Mouse (Mus musculus): ENCODE results near the gene Gja8. TPM values are rescaled to one million over a fixed set of nuclear protein-coding genes. Genes with fewer than 3 reads are reported as not detected.
A peak's percentile ranks its signal among the peaks of the same experiment; 100 is the strongest.

Gene Gja8
- polyA plus RNA-seq, 1 experiment from 2014 or later = 0.04 TPM

DNA sequence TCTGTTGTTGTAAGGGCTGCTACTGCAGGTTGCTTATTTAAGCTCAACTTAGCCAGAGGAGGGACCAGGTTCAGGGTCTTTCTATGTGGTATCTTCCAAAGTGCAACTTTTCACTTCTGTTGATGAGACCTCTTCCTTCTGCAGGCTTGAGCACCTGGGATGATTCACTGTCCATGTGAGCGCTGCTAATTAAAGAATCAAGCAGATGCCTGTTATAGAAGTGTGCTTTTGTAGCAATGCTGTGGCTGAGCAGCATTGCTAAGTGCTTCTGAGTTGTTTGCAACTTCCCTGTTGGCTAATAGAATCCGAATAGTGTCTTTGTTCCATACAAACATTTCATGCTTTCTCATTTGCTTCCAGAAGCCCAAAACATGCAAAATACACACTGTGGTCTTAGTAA, 55.5 kb downstream of the Gja8 start:
- ATAC-seq = no peak
- no peak overlapping the region for H3K4me3 ChIP-seq (ENCODE audit: low read depth, low read length)
- WGBS = 86% methylated on average over 2 of the region's 2 CpGs
- H3K9ac ChIP-seq (ENCODE audit: low read depth, low read length) = no peak overlapping the region
- TF ChIP-seq CTCF (IDR thresholded peaks at IDR 0.05; ENCODE audit: low read depth) = no peak
- H3K36me3 ChIP-seq (ENCODE audit: control insufficient read depth, insufficient read depth) = peaks cover 65% of the 10 kb centered on the region
- no peak overlapping the region for H3K27ac ChIP-seq (ENCODE audit: low read depth, low read length)
- H3K4me2 ChIP-seq (replicated peaks; ENCODE audit: low read depth) = no peak overlapping the region
- no peaks in the 10 kb centered on the region for H3K4me1 ChIP-seq (replicated peaks; ENCODE audit: control insufficient read depth, insufficient read depth, low read length)
- no peaks in the 10 kb centered on the region for H3K27me3 ChIP-seq (replicated peaks; ENCODE audit: control insufficient read depth, insufficient read depth, low read length)
- no peaks in the 10 kb centered on the region for H3K9me3 ChIP-seq (ENCODE audit: control insufficient read depth)

DNA sequence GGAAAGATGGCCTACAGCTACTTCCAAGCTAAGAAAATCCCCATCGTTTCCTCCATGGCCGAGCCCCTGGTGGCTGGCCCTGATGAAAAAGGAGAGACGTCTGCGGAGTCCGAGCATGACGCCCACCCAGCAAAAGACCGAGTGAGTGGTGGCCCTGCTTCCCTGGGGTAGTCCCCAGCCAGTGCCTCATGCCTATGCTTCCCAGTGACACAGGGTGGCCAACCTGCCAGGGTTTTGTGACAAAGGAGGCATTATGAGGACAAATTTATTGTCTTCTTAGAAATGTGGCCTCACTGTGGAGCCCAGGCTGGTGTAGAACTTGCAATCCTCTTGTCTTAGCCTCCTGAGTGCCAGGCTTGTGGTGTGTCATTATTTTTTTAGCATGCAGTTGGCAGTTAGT, 56.7 kb downstream of the Gja8 start:
- peaks cover 63% of the 10 kb centered on the region for H3K36me3 ChIP-seq (ENCODE audit: control insufficient read depth, insufficient read depth)
- no peak for TF ChIP-seq CTCF (IDR thresholded peaks at IDR 0.05; ENCODE audit: low read depth)
- no peaks in the 10 kb centered on the region for H3K27me3 ChIP-seq (replicated peaks; ENCODE audit: control insufficient read depth, insufficient read depth, low read length)
- H3K4me2 ChIP-seq (replicated peaks; ENCODE audit: low read depth) = no peak overlapping the region
- no peak overlapping the region for H3K4me3 ChIP-seq (ENCODE audit: low read depth, low read length)
- no peak overlapping the region for H3K27ac ChIP-seq (ENCODE audit: low read depth, low read length)
- H3K9me3 ChIP-seq (ENCODE audit: control insufficient read depth) = no peaks in the 10 kb centered on the region
- 96% methylated on average over 7 of the region's 7 CpGs for WGBS
- H3K9ac ChIP-seq (ENCODE audit: low read depth, low read length) = no peak overlapping the region
- no peak for ATAC-seq
- no peaks in the 10 kb centered on the region for H3K4me1 ChIP-seq (replicated peaks; ENCODE audit: control insufficient read depth, insufficient read depth, low read length)

DNA sequence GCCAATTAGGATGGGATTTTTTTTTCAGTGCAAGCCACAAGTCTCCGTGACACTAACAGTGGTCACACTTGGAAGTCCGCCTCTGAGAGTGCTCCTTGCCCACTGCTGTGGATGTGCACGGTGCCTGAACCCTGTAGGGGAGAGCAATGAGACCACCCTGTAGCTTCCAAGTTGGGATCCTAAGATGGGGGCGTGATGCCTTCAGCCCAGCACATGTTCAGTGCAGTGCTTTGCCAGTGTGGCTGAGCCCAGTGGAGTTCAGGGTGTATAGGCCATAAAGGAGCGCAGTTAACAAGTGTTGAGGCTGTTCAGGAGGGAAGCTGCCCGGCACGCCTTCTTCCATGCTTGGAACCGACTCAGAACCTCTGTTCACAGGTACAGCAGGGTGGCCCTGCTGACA, 57.3 kb downstream of the Gja8 start:
- WGBS = 92% methylated on average over 8 of the region's 8 CpGs
- H3K9ac ChIP-seq (ENCODE audit: low read depth, low read length) = no peak overlapping the region
- peaks cover 59% of the 10 kb centered on the region for H3K36me3 ChIP-seq (ENCODE audit: control insufficient read depth, insufficient read depth)
- H3K9me3 ChIP-seq (ENCODE audit: control insufficient read depth) = no peaks in the 10 kb centered on the region
- H3K4me2 ChIP-seq (replicated peaks; ENCODE audit: low read depth) = no peak overlapping the region
- no peaks in the 10 kb centered on the region for H3K27me3 ChIP-seq (replicated peaks; ENCODE audit: control insufficient read depth, insufficient read depth, low read length)
- no peak for TF ChIP-seq CTCF (IDR thresholded peaks at IDR 0.05; ENCODE audit: low read depth)
- no peak overlapping the region for H3K27ac ChIP-seq (ENCODE audit: low read depth, low read length)
- no peak overlapping the region for H3K4me3 ChIP-seq (ENCODE audit: low read depth, low read length)
- no peaks in the 10 kb centered on the region for H3K4me1 ChIP-seq (replicated peaks; ENCODE audit: control insufficient read depth, insufficient read depth, low read length)
- peak; percentile 22; the same call in 1 of the 2 replicates for ATAC-seq

DNA sequence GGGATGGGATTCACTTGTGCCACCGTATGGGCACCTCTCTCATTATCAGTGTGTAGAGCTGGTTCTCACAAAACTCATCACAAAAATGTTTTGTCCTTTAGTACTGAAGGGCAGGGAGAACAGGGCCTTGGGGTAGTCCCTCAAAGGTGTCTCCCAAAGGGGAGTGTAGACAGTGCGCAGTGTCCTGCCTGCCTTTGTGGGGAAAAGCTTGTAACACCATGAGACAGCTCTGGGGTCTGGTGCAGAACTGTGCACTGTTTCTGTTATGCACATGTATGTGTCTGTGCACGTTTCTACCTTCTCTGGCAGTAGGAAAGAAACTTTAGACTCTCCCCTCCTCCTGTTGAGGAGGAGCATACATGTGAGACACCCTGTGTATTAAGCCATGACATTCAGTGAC, 58.0 kb downstream of the Gja8 start:
- H3K9me3 ChIP-seq (ENCODE audit: control insufficient read depth) = no peaks in the 10 kb centered on the region
- no peak overlapping the region for H3K9ac ChIP-seq (ENCODE audit: low read depth, low read length)
- no peak for ATAC-seq
- H3K27me3 ChIP-seq (replicated peaks; ENCODE audit: control insufficient read depth, insufficient read depth, low read length) = no peaks in the 10 kb centered on the region
- H3K27ac ChIP-seq (ENCODE audit: low read depth, low read length) = no peak overlapping the region
- WGBS = 85% methylated on average over 3 of the region's 3 CpGs
- no peak overlapping the region for H3K4me2 ChIP-seq (replicated peaks; ENCODE audit: low read depth)
- H3K36me3 ChIP-seq (ENCODE audit: control insufficient read depth, insufficient read depth) = peaks cover 52% of the 10 kb centered on the region
- H3K4me1 ChIP-seq (replicated peaks; ENCODE audit: control insufficient read depth, insufficient read depth, low read length) = no peaks in the 10 kb centered on the region
- TF ChIP-seq CTCF (IDR thresholded peaks at IDR 0.05; ENCODE audit: low read depth) = no peak
- H3K4me3 ChIP-seq (ENCODE audit: low read depth, low read length) = no peak overlapping the region

Other genes with a start within 250 kb of the Gja8 start
- 15.2 and 16.1 TPM in 2 replicates for gene Pias3, start 229.6 kb downstream of the Gja8 start, polyA plus RNA-seq (2015; fragmentation: Nextera tagmentation; extraction: Ambion mirVana)
- 2.2 and 2.8 TPM in 2 replicates for gene Nudt17, start 217.5 kb downstream of the Gja8 start, polyA plus RNA-seq (2015; fragmentation: Nextera tagmentation; extraction: Ambion mirVana)
- gene Polr3c, start 198.4 kb downstream of the Gja8 start, polyA plus RNA-seq (2015; fragmentation: Nextera tagmentation; extraction: Ambion mirVana) = 19.7 and 20.5 TPM in 2 replicates
- 58.7 and 61.6 TPM in 2 replicates for gene Rnf115, start 198.4 kb downstream of the Gja8 start, polyA plus RNA-seq (2015; fragmentation: Nextera tagmentation; extraction: Ambion mirVana)
- gene Pdzk1, start 96.7 kb downstream of the Gja8 start, polyA plus RNA-seq (2015; fragmentation: Nextera tagmentation; extraction: Ambion mirVana) = 224 and 258 TPM in 2 replicates
- 0.66 and 0.84 TPM in 2 replicates for gene Cd160, start 96.7 kb downstream of the Gja8 start, polyA plus RNA-seq (2015; fragmentation: Nextera tagmentation; extraction: Ambion mirVana)
- gene Gja5, start 21.3 kb downstream of the Gja8 start, polyA plus RNA-seq (2015; fragmentation: Nextera tagmentation; extraction: Ambion mirVana) = 5.3 and 6.6 TPM in 2 replicates
- gene Gpr89, start 20.7 kb downstream of the Gja8 start, polyA plus RNA-seq (2015; fragmentation: Nextera tagmentation; extraction: Ambion mirVana) = 76.6 and 84.7 TPM in 2 replicates
- 33.1 and 37.5 TPM in 2 replicates for gene Acp6, start 232.8 kb upstream of the Gja8 start, polyA plus RNA-seq (2015; fragmentation: Nextera tagmentation; extraction: Ambion mirVana)

Measured in intestine, postnatal 0 days (tissue).